In genomic region chr15:12586154-12586553, GRCm38 (mm10) we compare ENCODE assay signal across 8 mouse cellular contexts.
DNase-seq lines count a peak whose midpoint lies in the region; ATAC-seq and TF ChIP-seq lines count a peak whose summit lies in the region.

No protein-coding gene starts in this region.

- H3K9ac ChIP-seq in heart, embryonic 15.5 days: no peak overlapping the region
- no peak overlapping the region for H3K9ac ChIP-seq in kidney, postnatal 0 days (ENCODE audit: low read depth, low read length)
- no peak overlapping the region for H3K9ac ChIP-seq in liver, adult 2 months (ENCODE audit: low read depth, low read length)
- H3K9ac ChIP-seq in neural tube, embryonic 11.5 days (ENCODE audit: low read length): no peak overlapping the region

- TF ChIP-seq POLR2A in liver, adult 2 months (IDR thresholded peaks at IDR 0.05; ENCODE audit: extremely low read depth, insufficient read depth, low read length): no peak

- H3K27ac ChIP-seq in forebrain, embryonic 10.5 days: no peak overlapping the region
- no peak overlapping the region for H3K27ac ChIP-seq in heart, embryonic 15.5 days
- H3K27ac ChIP-seq in kidney, postnatal 0 days: no peak overlapping the region
- no peak overlapping the region for H3K27ac ChIP-seq in liver, adult 2 months (replicated peaks; ENCODE audit: insufficient read depth, low read depth, low read length)
- no peak overlapping the region for H3K27ac ChIP-seq in neural tube, embryonic 11.5 days (ENCODE audit: low read depth, low read length)

- no peak overlapping the region for H3K4me3 ChIP-seq in E14TG2a.4 (replicated peaks; ENCODE audit: low read length)
- H3K4me3 ChIP-seq in forebrain, embryonic 10.5 days: no peak overlapping the region
- H3K4me3 ChIP-seq in heart, embryonic 15.5 days: no peak overlapping the region
- H3K4me3 ChIP-seq in kidney, postnatal 0 days (replicated peaks; ENCODE audit: low read depth, low read length): no peak overlapping the region
- no peak overlapping the region for H3K4me3 ChIP-seq in liver, adult 2 months (ENCODE audit: insufficient read depth, low read depth, low read length)
- H3K4me3 ChIP-seq in neural tube, embryonic 11.5 days (ENCODE audit: low read depth, low read length): no peak overlapping the region

- H3K4me2 ChIP-seq in heart, embryonic 15.5 days: no peak overlapping the region
- no peak overlapping the region for H3K4me2 ChIP-seq in kidney, postnatal 0 days (ENCODE audit: low read length)
- no peak overlapping the region for H3K4me2 ChIP-seq in neural tube, embryonic 11.5 days (ENCODE audit: low read depth)

- H3K36me3 ChIP-seq in E14TG2a.4 (ENCODE audit: insufficient read depth, low read length): no peaks in the 10 kb centered on the region
- no peaks in the 10 kb centered on the region for H3K36me3 ChIP-seq in forebrain, embryonic 10.5 days (replicated peaks)
- no peaks in the 10 kb centered on the region; the same call in 1 of the 2 replicates for H3K36me3 ChIP-seq in heart, embryonic 15.5 days
- no peaks in the 10 kb centered on the region for H3K36me3 ChIP-seq in kidney, postnatal 0 days (ENCODE audit: insufficient read depth, low read length)
- H3K36me3 ChIP-seq in liver, adult 2 months (ENCODE audit: control insufficient read depth, insufficient read depth, low read length): no peaks in the 10 kb centered on the region
- no peaks in the 10 kb centered on the region for H3K36me3 ChIP-seq in neural tube, embryonic 11.5 days (ENCODE audit: control insufficient read depth, insufficient read depth, low read length)

- no peaks in the 10 kb centered on the region for H3K9me3 ChIP-seq in E14TG2a.4 (ENCODE audit: low read length)
- no peaks in the 10 kb centered on the region for H3K9me3 ChIP-seq in forebrain, embryonic 10.5 days
- no peaks in the 10 kb centered on the region for H3K9me3 ChIP-seq in heart, embryonic 15.5 days (replicated peaks)
- no peaks in the 10 kb centered on the region for H3K9me3 ChIP-seq in kidney, postnatal 0 days (replicated peaks; ENCODE audit: low read length)
- H3K9me3 ChIP-seq in neural tube, embryonic 11.5 days (ENCODE audit: control insufficient read depth, low read length): no peaks in the 10 kb centered on the region

- no peaks in the 10 kb centered on the region for H3K4me1 ChIP-seq in E14TG2a.4 (replicated peaks; ENCODE audit: low read depth, low read length)
- peaks cover 2% of the 10 kb centered on the region; the same call in 1 of the 2 replicates for H3K4me1 ChIP-seq in forebrain, embryonic 10.5 days
- H3K4me1 ChIP-seq in heart, embryonic 15.5 days (replicated peaks): peaks cover 10% of the 10 kb centered on the region
- no peaks in the 10 kb centered on the region for H3K4me1 ChIP-seq in kidney, postnatal 0 days (replicated peaks; ENCODE audit: insufficient read depth, low read length)
- H3K4me1 ChIP-seq in liver, adult 2 months (ENCODE audit: control insufficient read depth, insufficient read depth, low read length): no peaks in the 10 kb centered on the region
- H3K4me1 ChIP-seq in neural tube, embryonic 11.5 days (ENCODE audit: control insufficient read depth, insufficient read depth, low read length): no peaks in the 10 kb centered on the region

- 10% methylated on average over 5 of the region's 5 CpGs for WGBS in forebrain, embryonic 10.5 days
- WGBS in heart, embryonic 15.5 days: under 1% methylated on average over 5 of the region's 5 CpGs
- WGBS in kidney, postnatal 0 days: 3% methylated on average over 5 of the region's 5 CpGs
- WGBS in liver, adult 2 months: 10% methylated on average over 5 of the region's 5 CpGs
- 7% methylated on average over 5 of the region's 5 CpGs for WGBS in neural tube, embryonic 11.5 days

- H3K79me2 ChIP-seq in liver, adult 2 months (ENCODE audit: control insufficient read depth, insufficient read depth, low read length): no peaks in the 10 kb centered on the region

- no peaks in the 10 kb centered on the region for H3K27me3 ChIP-seq in E14TG2a.4 (ENCODE audit: insufficient read depth, low read length)
- no peaks in the 10 kb centered on the region for H3K27me3 ChIP-seq in forebrain, embryonic 10.5 days (ENCODE audit: poor library complexity, severe bottlenecking)
- H3K27me3 ChIP-seq in heart, embryonic 15.5 days: no peaks in the 10 kb centered on the region
- H3K27me3 ChIP-seq in kidney, postnatal 0 days (ENCODE audit: insufficient read depth, low read length): no peaks in the 10 kb centered on the region
- no peaks in the 10 kb centered on the region for H3K27me3 ChIP-seq in liver, adult 2 months (ENCODE audit: control insufficient read depth, insufficient read depth, low read length)
- no peaks in the 10 kb centered on the region for H3K27me3 ChIP-seq in neural tube, embryonic 11.5 days (ENCODE audit: control insufficient read depth, insufficient read depth, low read length)

- TF ChIP-seq CTCF in E14TG2a.4 (conservative IDR thresholded peaks at IDR 0.05; ENCODE audit: low read length): peak; percentile 55
- TF ChIP-seq CTCF in kidney, postnatal 0 days (IDR thresholded peaks at IDR 0.05; ENCODE audit: low read depth): peak; percentile 95
- TF ChIP-seq CTCF in liver, adult 2 months (IDR thresholded peaks at IDR 0.05; ENCODE audit: low read depth, low read length): peak; percentile 69

- peak; percentile 83 for ATAC-seq in heart, embryonic 15.5 days (replicated peaks; ENCODE audit: insufficient number of reproducible peaks, insufficient read depth, low FRiP score, low read depth)
- peak; percentile 81 for ATAC-seq in kidney, postnatal 0 days (replicated peaks; ENCODE audit: low FRiP score, low read depth)
- peak; percentile 88 for ATAC-seq in neural tube, embryonic 11.5 days (ENCODE audit: insufficient read depth, low FRiP score, low TSS enrichment)

- peak; percentile 64 for DNase-seq in brain, embryonic 18.5 days (ENCODE audit: low read depth, low spot score)
- peak; percentile 70 for DNase-seq in forebrain, embryonic 10.5 days (ENCODE audit: extremely low spot score, low spot score)
- peak; percentile 93 for DNase-seq in kidney, postnatal 0 days (ENCODE audit: low spot score)
- DNase-seq in liver, adult 2 months (ENCODE audit: extremely low read depth, low read depth, low spot score): peak; percentile 14
- peak; percentile 74 for DNase-seq in neural tube, embryonic 11.5 days (ENCODE audit: low spot score)
- DNase-seq in telencephalon, adult 2 months (ENCODE audit: low read depth, low spot score): peak; percentile 66

Comparison
In these comparisons a context has a peak if more than half of its experiments do, and no peak if none do; other contexts are left out.
1. DNase-seq: peak in every context shown above with its lines; median percentile 93 in kidney, postnatal 0 days; 74 in neural tube, embryonic 11.5 days; 70 in forebrain, embryonic 10.5 days; 66 in telencephalon, adult 2 months; 64 in brain, embryonic 18.5 days; 14 in liver, adult 2 months.